Mouse (Mus musculus) liver, embryonic 13.5 days (tissue): ENCODE results near the gene Csnk1d. TPM values are rescaled to one million over a fixed set of nuclear protein-coding genes. Genes with fewer than 3 reads are reported as not detected.

Experiments used
- ATAC-seq: fragments of 200-750 bp; cut with Nextera tagmentation; 2 replicates; pipeline ENCODE4 v1.8.0; 2017; ENCODE audit warnings: low read depth, mild to moderate bottlenecking, moderate number of reproducible peaks, moderate library complexity
- DNase-seq: peaks from one replicate; pipeline ENCODE4 v3.0.0; 2022
- H3K27ac ChIP-seq: fragments of 300-500 bp; sonication (generic); 2 replicates; pipeline ENCODE4 v1.5.1; 2015; ENCODE audit warnings: moderate library complexity, mild to moderate bottlenecking, inconsistent platforms
- H3K27me3 ChIP-seq: fragments of 300-500 bp; sonication (generic); 2 replicates; pipeline ENCODE4 v1.6.1; 2015; ENCODE audit warnings: mild to moderate bottlenecking, inconsistent platforms
- H3K36me3 ChIP-seq: fragments of 300-500 bp; sonication (generic); 2 replicates; pipeline ENCODE4 v1.6.1; 2015; ENCODE audit warnings: mild to moderate bottlenecking, inconsistent platforms
- H3K4me1 ChIP-seq: fragments of 300-500 bp; sonication (generic); replicated peaks from 2 replicates; pipeline ENCODE4 v1.6.1; 2015; ENCODE audit warnings: inconsistent platforms
- H3K4me2 ChIP-seq: fragments of 300-500 bp; sonication (generic); 2 replicates; pipeline ENCODE4 v1.6.1; 2015; ENCODE audit warnings: inconsistent platforms, mild to moderate bottlenecking, moderate library complexity
- H3K4me3 ChIP-seq: fragments of 300-500 bp; sonication (generic); replicated peaks from 2 replicates; pipeline ENCODE4 v1.5.1; 2015; ENCODE audit warnings: mild to moderate bottlenecking, inconsistent platforms
- H3K9ac ChIP-seq: fragments of 300-500 bp; sonication (generic); 2 replicates; pipeline ENCODE4 v1.6.1; 2015; ENCODE audit warnings: mild to moderate bottlenecking, inconsistent platforms
- H3K9me3 ChIP-seq: fragments of 300-500 bp; sonication (generic); replicated peaks from 2 replicates; pipeline ENCODE4 v1.6.1; 2016; ENCODE audit warnings: inconsistent platforms
- WGBS: fragments of 180-500 bp; shearing (Covaris S2); methylation state at CpG from one replicate; pipeline ENCODE4 v1.1.7; 2015; ENCODE audit not compliant: insufficient replicate concordance; 5-methylcytosine and 5-hydroxymethylcytosine counted together
- polyA plus RNA-seq: library from polyadenylated mRNA; unstranded; fragments of >200 nt; fragmentation: Nextera tagmentation; extraction: Ambion mirVana; gene quantifications from 2 replicates; pipeline ENCODE4 v1.2.1, GENCODE M21; 2015

The Csnk1d gene
- polyA plus RNA-seq, 1 experiment from 2014 or later = 36.8 TPM

DNA sequence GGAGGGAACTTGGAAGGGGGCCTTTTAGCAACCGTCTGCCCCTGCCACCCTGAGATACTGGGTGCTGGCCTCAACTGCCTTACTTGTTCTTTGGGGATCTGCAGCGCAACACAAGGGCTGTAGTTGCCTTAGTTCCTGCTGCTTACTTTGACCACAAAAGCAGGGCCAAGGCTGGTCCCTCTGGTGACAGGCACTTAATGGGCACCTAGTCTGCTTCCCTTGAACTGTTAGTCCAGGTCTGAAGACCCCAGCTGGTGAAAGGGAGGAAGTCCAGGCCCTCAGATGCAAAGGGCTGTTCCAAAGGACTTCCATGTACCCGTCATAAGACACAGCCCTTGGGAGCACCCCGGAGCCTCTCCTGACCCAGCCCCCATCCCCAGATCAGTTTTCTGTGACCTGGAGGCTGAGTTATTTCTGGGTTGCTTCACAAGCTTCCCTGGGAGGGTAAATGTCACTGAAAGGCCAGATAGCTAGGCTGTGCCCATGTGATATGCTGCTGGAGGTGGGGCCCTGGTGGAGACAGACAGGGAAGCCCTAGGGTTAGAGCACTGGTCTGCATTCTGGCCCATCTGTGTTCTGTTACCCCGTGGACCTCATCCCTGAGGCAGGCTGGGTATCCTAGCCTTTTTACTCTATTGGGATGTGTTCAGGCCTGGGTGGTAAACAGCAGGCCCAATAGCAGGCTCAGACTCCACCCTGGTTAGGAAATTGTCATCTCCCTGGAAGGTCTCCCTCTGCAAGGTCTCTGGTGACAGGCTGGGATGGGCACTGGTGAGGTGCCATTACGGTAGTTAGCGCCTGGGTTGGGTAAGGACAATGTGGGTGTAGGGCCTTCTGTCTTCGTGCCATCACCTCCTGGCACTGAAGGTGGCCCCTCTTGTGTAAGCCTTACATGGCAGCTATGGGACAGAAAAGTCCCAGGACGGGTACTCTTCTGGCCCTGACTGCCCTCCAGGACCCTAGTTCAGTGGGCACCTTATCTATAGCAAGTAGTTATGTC lies 39.1 kb downstream of the Csnk1d start:
- Histone ChIP-seq H3K36me3 (peaks cover 34% of the 10 kb centered on the region), H3K27ac (peak overlapping the region; percentile 96), H3K4me1 (peaks cover 77% of the 10 kb centered on the region), H3K4me3 (peak overlapping the region; percentile 69), H3K4me2 (peak overlapping the region; percentile 91), H3K27me3 (peaks cover 9% of the 10 kb centered on the region; the same call in 1 of the 2 replicates), H3K9ac (peak overlapping the region; percentile 78), H3K9me3 (no peaks in the 10 kb centered on the region)
- WGBS = 59% methylated on average over 9 of the region's 9 CpGs
- DNase-seq (peak; percentile 73), ATAC-seq (peak; percentile 60)

DNA sequence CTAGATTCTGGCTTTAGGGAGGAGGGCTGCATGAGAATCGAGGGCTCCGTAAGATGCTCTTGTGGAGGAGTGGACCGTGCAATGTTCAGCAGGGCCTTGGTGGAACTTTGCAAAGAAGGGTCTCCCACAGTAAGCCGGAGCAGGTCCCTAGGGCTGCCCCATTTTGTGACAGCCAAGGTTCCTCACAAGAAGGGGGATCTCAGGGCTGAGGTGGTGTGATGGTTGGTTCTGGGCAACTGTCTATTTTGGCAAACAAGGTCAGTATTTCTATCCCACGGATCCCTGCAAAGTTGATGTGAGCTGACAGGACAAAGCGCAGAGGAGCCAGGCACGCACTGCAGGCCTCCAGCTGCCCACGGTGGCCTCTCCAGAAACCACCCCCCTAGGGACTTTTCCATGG lies 39.9 kb downstream of the Csnk1d start:
- Histone ChIP-seq H3K9ac (peak overlapping the region; percentile 78), H3K27me3 (peaks cover 15% of the 10 kb centered on the region), H3K36me3 (peaks cover 27% of the 10 kb centered on the region), H3K4me3 (peak overlapping the region; percentile 69), H3K27ac (peak overlapping the region; percentile 96), H3K9me3 (no peaks in the 10 kb centered on the region), H3K4me1 (peaks cover 75% of the 10 kb centered on the region), H3K4me2 (peak overlapping the region; percentile 91)
- DNase-seq (no peak), ATAC-seq (no peak)
- WGBS = 43% methylated on average over 8 of the region's 8 CpGs

DNA sequence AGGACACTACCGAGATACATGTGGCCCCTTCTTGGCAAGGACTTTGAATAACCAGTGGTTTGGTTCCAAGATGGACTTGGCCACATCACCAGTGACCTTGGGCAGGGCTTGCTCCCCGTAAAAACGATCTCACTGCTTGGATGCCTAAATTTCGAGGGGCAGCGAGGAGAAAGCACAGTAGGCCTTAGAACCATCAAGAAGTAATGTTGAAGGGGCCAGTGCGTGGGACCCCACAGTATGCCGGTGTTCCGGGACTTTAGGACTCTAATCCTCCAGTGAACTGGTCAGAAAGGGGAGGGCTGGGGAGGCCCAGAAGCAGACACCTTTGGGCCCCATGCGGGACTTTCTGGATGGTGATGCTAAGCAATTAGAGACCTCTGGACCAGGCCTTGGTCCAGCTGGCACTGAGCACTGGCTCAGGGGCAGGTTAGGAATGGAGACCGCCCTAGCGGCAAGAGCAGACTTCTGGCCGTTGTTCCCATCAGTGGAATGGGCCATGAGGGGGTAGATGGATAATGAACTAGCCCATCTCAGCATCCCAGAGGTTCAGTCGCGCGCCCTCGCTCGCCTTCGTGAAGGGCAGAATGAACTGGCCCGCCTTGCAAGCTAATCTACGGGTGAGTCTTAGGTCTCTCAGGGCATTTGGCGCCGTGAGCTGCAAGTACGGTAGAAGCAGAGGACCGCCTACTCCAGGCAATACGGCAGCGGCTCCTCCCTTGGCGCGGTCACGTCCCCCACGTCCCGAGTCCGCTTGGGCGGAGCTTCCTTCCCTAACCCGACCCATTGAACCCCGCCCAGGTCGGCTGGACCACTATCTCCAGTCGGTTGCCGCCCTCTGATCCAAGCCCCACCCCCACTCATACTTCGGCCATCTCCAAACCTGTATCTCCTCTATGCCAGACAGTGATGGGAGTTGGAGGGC lies 40.6 kb downstream of the Csnk1d start:
- WGBS = 4% methylated on average over 39 of the region's 39 CpGs
- peaks cover 75% of the 10 kb centered on the region for H3K4me1 ChIP-seq
- peak; percentile 87 for ATAC-seq
- H3K36me3 ChIP-seq = peaks cover 20% of the 10 kb centered on the region
- peaks cover 17% of the 10 kb centered on the region for H3K27me3 ChIP-seq
- H3K27ac ChIP-seq = peak overlapping the region; percentile 96
- peak overlapping the region; percentile 81 for H3K9ac ChIP-seq
- H3K4me3 ChIP-seq = peak overlapping the region; percentile 69
- H3K9me3 ChIP-seq = no peaks in the 10 kb centered on the region
- peak overlapping the region; percentile 91 for H3K4me2 ChIP-seq
- peak; percentile 99 for DNase-seq

DNA sequence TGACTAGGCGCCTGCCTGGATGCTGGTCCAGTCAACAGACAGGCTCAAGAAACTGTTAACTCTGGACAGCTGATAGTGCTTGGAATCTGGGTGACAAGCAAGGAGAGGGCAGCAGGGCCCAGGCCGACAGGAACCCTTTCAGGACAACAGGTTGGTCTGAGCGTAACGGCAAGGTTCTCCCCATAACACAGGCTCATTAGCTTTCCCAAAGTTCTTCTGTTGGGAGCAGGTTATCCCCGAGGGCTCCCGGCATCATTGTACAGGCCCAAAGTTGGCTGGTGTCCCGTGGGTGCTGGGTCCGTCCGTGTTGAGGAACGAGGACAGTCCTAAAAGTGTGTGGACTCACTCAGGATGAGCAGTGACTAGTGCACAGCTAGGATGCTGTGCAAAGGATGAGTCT lies 41.3 kb downstream of the Csnk1d start:
- 29% methylated on average over 10 of the region's 10 CpGs for WGBS
- H3K4me1 ChIP-seq = peaks cover 72% of the 10 kb centered on the region
- peaks cover 23% of the 10 kb centered on the region for H3K27me3 ChIP-seq
- ATAC-seq = no peak
- peaks cover 13% of the 10 kb centered on the region for H3K36me3 ChIP-seq
- peak overlapping the region; percentile 81 for H3K9ac ChIP-seq
- H3K27ac ChIP-seq = peak overlapping the region; percentile 87
- no peaks in the 10 kb centered on the region for H3K9me3 ChIP-seq
- no peak for DNase-seq
- peak overlapping the region; percentile 91 for H3K4me2 ChIP-seq
- H3K4me3 ChIP-seq = peak overlapping the region; percentile 69

DNA sequence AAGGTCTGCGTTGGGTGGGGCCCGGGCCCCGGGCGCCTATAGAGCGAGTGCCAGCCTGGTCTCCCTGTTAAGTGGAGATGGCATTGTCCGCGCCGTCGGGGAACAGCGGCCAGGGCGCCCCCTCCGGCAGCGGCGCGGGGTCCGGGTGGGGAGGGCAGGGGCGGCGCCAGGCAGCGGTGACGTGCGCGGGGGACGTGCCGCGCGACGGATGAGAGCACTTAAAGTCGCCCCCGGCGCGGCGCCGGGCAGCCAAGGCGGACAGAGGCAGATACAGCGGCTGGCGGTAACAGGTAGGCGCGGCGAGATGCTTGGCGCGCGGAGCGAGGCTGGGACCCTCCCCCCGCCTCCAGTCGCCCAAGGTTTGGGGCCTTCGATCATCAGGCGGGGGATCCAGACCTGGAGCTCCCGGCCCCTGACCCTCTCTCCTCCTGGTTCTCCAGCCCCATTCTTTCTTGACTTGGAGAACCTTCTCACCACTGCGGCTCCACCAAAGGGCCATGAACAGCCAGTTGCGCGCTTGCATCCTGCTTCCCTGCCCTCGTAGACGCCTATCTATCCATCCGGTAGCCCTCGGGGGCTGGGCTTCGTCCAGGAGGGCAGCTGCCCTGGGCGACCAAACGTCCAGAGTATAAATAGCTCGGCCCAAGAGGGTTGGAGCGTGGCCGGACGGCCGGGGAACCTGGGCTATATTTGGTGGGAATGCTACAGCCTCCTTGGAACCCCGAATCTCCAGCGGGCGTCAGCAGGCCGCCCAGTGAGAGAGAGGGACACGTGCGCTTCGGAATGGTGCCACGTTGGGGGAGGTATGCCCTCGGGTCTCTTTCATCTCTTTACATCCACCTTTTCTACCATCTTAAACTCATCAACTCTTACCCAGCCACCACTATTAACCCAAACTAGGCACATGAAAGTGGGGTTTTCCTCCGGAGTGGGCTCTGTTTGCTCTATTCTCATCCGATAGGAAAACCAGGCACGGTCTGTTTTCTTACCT lies 42.0 kb downstream of the Csnk1d start:
- H3K4me2 ChIP-seq = peak overlapping the region; percentile 91
- H3K4me1 ChIP-seq = peaks cover 65% of the 10 kb centered on the region
- H3K27ac ChIP-seq = peak overlapping the region; percentile 87
- WGBS = 2% methylated on average over 75 of the region's 75 CpGs
- DNase-seq = peak; percentile 67
- H3K27me3 ChIP-seq = peaks cover 30% of the 10 kb centered on the region
- H3K9me3 ChIP-seq = no peaks in the 10 kb centered on the region
- H3K36me3 ChIP-seq = peaks cover 6% of the 10 kb centered on the region
- peak overlapping the region; percentile 69 for H3K4me3 ChIP-seq
- H3K9ac ChIP-seq = peak overlapping the region; percentile 81
- peak; percentile 5; the same call in 1 of the 2 replicates for ATAC-seq

DNA sequence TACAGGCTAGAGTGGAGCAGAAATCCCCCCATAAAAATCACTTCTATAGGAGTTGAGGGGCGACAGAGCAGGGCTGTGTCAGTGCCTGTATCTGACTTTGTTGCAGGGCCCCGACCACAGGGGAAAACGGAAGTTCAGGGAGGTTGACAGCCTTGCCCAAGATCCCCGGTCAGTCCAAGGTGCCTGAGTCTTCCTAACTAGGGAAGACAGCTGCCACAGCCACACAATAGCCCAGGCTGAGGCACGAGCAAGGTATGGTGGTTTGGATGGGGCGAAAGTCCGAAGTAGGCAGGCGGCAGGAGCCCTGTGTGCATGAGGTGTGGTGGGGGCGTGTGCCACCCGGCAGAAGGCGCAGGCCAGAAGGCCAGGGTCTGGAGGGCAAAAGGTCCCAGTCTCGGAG lies 42.8 kb downstream of the Csnk1d start, which contains the start of gene Slc16a3:
TSS of gene Slc16a3 (plus strand) at position 153 of the 400 bp plus-strand sequence.
- peak within 1 kb of the TSS; percentile 81 for H3K9ac ChIP-seq
- peaks cover 57% of the 10 kb centered on the region for H3K4me1 ChIP-seq
- H3K27me3 ChIP-seq = peaks cover 38% of the 10 kb centered on the region
- peak within 1 kb of the TSS; percentile 87 for H3K27ac ChIP-seq
- H3K4me2 ChIP-seq = peak within 1 kb of the TSS; percentile 91
- H3K9me3 ChIP-seq = no peaks in the 10 kb centered on the region
- DNase-seq (no peak), ATAC-seq (no peak)
- 6% methylated on average over 12 of the region's 12 CpGs for WGBS
- peak within 1 kb of the TSS; percentile 69 for H3K4me3 ChIP-seq
- no peaks in the 10 kb centered on the region for H3K36me3 ChIP-seq

DNA sequence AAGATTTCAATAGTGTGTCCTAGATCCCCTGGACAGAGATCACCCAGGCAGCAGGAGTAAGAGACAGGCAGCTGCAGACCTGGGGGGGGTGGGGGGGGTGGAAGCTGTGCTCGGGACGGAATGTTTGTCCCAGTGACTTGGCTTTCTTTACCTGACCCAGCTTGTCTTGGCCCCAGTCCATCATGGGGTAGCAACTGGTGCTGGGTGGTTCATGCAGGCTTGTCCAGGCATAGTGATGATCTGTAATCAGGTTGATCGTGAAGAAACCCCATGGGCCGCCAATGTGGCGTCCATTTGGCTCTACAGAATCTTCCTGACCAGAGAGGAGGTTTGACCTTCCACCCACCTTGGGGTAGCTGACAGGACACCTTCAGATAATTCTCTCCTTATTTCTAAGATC lies 45.2 kb downstream of the Csnk1d start:
- WGBS = 81% methylated on average over 5 of the region's 5 CpGs
- Histone ChIP-seq H3K36me3 (no peaks in the 10 kb centered on the region), H3K9ac (no peak overlapping the region), H3K9me3 (no peaks in the 10 kb centered on the region), H3K4me2 (no peak overlapping the region), H3K27ac (no peak overlapping the region), H3K4me1 (peaks cover 35% of the 10 kb centered on the region), H3K4me3 (no peak overlapping the region), H3K27me3 (peaks cover 39% of the 10 kb centered on the region)
- ATAC-seq (no peak), DNase-seq (no peak)

DNA sequence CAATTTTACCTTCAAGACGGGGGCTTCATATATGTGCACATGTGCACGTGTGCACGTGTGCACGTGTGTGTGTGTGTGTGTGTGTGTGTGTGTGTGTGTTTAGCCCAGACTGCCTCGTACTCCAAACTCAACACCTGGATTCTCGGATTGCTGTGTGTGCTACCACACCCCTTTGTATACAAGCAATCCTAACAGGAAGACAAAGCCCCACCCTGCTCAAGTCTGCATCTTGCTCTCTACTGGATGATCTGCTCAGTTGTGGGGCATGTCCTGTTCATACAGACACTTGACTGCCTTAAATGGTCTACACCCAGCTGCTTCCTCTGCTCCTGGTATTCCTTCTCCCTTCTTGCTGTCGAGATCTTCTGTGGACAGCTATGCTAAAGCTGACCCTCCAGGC lies 45.9 kb downstream of the Csnk1d start:
- 62% methylated on average over 7 of the region's 7 CpGs for WGBS
- H3K36me3 ChIP-seq = no peaks in the 10 kb centered on the region
- H3K9ac ChIP-seq = no peak overlapping the region
- H3K27ac ChIP-seq = no peak overlapping the region
- ATAC-seq (no peak), DNase-seq (no peak)
- peaks cover 32% of the 10 kb centered on the region for H3K4me1 ChIP-seq
- no peaks in the 10 kb centered on the region for H3K9me3 ChIP-seq
- no peak overlapping the region for H3K4me2 ChIP-seq
- peaks cover 39% of the 10 kb centered on the region for H3K27me3 ChIP-seq
- H3K4me3 ChIP-seq = no peak overlapping the region

DNA sequence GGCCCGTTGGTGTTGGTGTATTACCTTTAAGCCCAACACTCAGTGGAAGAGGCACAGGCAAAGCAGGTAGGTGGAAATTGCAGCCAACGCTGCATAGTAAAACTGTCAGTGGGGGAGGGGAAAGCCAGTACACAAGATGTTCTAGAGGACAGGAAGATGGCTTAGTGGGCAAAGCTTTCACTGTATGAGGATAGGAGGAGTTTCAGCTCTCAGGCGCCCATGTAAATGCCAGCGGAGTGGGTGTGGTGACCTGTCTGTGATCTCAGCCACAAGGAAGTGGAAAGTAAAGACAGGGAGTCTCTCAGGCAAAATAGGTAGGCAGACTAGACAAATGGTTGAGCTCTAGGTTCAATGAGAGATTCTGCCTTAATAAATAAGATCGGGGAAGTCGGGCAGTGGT lies 50.2 kb downstream of the Csnk1d start:
- Histone ChIP-seq H3K4me3 (no peak overlapping the region), H3K36me3 (no peaks in the 10 kb centered on the region), H3K9ac (no peak overlapping the region), H3K4me1 (peaks cover 26% of the 10 kb centered on the region), H3K27me3 (peaks cover 24% of the 10 kb centered on the region), H3K4me2 (no peak overlapping the region), H3K27ac (no peak overlapping the region; the same call in 1 of the 2 replicates), H3K9me3 (no peaks in the 10 kb centered on the region)
- WGBS = 75% methylated on average over 6 of the region's 6 CpGs
- DNase-seq (no peak), ATAC-seq (no peak)

DNA sequence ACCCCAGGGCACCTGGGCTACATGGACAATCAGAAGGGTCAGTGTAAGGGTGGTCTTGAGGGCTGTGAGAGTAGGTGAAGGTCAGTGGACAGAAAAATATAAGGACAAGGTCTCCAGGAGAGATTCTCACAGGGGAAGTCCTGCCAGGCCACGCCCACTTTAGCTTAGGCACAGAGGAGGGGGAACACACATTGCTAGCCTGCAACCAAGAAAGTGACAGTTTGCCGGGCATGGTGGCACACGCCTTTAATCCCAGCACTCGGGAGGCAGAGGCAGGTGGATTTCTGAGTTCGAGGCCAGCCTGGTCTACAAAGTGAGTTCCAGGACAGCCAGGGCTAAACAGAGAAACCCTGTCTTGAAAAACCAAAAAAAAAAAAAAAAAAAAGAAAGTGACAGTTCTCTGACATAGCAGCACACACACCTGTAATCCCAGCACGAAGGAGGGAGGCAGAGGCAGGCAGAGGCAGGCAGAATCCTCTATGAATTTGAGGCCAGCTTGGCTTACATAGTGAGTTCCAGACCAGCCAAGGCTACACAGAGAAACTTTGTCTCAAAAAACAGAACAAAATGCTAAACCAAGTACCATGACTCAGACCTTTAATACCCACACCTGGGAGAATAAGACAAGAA lies 51.3 kb downstream of the Csnk1d start:
- WGBS = 24% methylated on average over 6 of the region's 6 CpGs
- H3K4me2 ChIP-seq = peak overlapping the region; percentile 38
- peaks cover 16% of the 10 kb centered on the region for H3K27me3 ChIP-seq
- H3K4me3 ChIP-seq = no peak overlapping the region
- no peak overlapping the region for H3K9ac ChIP-seq
- DNase-seq (no peak), ATAC-seq (peak; percentile 6; the same call in 1 of the 2 replicates)
- H3K4me1 ChIP-seq = peaks cover 26% of the 10 kb centered on the region
- no peaks in the 10 kb centered on the region for H3K9me3 ChIP-seq
- H3K27ac ChIP-seq = peak overlapping the region; percentile 82
- H3K36me3 ChIP-seq = no peaks in the 10 kb centered on the region
